Mouse (Mus musculus) layer of hippocampus, adult 18-20 months (tissue): ENCODE results near the gene Ndufaf8. TPM values are rescaled to one million over a fixed set of nuclear protein-coding genes. Genes with fewer than 3 reads are reported as not detected.
A peak's percentile ranks its signal among the peaks of the same experiment; 100 is the strongest.

ENCODE experiments used
- DNase-seq, 2 experiments: peaks; one replicate each; pipeline ENCODE4 v3.0.0; 2022; ENCODE audit warnings: low spot score in 2 of 2
- long read RNA-seq: library from polyadenylated mRNA; stranded (forward); transcript quantifications from one replicate; pipeline ENCODE4 v2.0.0, GENCODE M21; 2021
- total RNA-seq, 2 experiments: library from RNA; stranded (reverse); gene quantifications; 2 replicates each; pipeline ENCODE4 v1.2.3; 2021

Ndufaf8 gene
- total RNA-seq, result 10 to 100 TPM; 38.6 to 39.3 TPM
- long read RNA-seq, transcript Ndufaf8-203 (2 exons, 401 nt), result minor isoform, 8 of 34 reads
- long read RNA-seq, transcript Ndufaf8-201 (3 exons, 781 nt), result major isoform, 21 of 34 reads
- long read RNA-seq, partial matches to known transcripts, result 0 of 34 reads
- long read RNA-seq, other reads (novel, unspliced or antisense), result 5 of 34 reads

DNA sequence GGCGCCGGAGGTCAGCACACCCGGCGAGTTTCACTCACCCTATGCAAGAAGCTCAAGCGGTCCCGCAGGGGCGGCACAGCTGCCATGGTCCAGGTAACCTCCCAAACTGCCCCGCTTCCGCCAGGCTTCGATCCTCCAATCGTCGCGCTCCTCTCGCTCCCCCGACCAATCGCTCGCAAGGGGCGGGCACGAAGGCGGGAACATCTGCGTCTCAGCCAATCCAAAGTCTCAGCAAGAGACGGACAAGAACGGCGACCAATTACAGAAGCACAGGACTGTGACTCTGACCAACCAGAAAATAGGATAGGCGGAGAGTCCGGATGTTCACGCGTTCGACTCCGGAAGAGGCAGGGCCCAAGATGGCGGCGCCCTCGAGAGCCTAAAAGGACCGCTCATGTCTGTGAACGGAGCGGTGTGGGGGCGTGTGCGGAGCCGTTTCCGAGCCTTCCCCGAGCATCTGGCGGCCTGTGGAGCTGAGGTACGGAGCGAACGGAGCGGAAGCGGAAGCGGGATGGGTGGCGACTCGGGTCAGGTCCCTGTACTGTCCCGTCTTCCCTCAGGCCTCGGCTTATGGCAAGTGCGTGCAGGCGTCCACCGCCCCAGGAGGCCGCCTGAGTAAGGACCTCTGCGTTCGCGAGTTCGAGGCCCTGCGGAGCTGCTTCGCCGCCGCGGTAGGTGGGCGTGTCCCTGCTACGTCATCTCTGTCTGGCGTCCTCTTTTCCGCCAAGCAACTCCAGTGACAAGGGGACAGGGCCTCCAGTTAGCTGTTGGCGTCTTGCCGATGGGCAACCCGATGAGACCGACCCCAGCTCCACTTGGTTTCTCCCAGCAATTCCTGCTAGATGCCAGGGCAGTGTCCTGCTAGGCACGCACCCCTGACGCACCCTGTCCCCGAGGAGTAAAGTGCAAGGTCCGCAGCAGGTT is at the start of gene Ndufaf8, which contains the start of gene Tepsin:
Gene Ndufaf8 (plus strand): TSS at position 341 of the 924 bp plus-strand sequence.
Gene Tepsin (minus strand): TSS at position 144 of the 924 bp plus-strand sequence.
- DNase-seq, result peak; percentile 100

DNA sequence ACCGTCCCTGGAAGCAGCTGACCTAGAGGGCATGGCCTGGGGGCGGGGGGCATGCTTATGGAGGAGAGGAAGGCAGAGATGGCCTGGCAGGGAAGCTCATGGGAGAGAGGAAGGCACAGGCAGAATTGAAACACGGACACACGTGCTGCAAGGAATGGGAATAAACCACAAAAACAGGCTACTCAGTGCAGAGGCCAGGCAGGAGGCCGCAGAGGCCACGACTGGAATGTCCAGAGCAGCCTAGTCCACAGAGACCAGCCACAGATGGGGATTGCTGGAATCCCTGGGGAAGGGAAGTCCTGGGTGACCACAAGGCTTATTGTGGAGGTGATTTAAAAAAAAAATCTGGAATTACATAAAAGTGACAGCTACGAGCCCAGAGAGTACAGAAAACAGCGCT is 49.7 kb upstream of the Ndufaf8 start:
- no peak for DNase-seq

DNA sequence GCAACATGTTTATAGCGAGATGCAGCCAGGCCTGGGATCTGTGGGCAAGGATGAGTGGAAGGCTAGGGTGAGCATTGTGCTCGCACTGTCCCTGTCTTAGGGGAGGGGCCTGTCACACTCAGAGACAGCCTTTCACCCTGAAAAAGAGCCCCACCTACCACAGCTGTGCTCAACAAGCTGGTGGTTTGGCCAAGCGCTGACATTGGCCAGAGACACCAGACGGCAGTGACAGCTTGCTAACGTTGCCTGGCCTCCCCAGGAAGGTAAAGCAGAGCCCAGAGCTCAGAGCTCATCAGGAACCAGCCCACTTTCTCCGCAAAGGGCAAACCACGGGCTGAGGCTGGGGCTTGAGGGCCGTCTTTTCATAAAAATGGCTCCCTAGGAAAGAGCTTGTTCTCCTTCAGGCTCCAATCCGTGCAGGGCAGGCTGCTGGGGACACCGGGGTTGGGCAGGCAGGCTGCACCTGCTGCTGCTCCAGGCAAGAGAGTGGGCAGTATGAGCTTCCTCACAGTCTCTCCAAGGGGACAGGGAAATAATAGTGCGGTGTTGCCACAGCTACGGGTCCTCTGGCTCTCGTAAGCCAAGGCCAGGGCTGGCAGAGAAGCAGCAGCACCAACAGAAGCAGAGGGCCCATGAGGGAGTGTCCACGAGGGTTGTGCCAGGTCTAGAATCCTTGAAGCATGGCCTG is 47.5 kb upstream of the Ndufaf8 start:
- no peak for DNase-seq

DNA sequence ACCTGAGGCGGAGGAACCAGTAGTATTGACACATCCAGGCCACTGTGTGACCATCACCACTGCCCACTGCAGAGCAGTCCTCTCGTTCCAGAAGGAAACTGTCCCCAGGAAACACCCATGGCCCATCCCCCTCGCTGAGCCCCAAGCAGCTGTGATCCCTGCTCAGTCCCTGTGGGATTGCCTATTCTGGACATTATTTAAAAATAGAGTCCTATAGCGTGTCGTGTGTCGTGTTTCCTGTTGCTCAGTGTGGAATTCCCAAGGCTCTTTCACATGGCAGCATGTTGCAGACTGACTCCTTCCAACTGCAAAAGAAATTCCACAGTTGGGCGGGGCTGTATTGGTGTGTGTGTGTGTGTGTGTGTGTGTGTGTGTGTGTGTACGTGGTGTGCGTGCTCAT is 46.5 kb upstream of the Ndufaf8 start:
- DNase-seq, result no peak

DNA sequence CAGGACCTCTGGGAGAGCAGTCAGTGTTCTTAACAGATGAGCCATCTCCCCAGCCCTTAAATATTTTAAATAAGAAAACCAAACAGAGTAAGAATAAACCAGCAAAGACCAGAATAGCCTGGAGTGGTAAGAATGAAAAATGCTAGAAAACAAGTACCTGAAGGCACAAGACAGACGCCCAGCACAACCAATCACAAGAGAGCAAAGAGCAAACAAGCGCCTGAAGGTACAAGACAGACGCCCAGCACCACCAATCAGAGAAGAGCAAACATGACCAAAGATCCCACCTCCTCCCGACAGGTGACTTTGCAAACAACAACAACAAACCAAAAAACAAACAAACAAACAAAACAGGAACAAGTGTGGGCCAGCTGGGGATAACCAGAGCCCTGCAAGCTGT is 44.9 kb upstream of the Ndufaf8 start:
- DNase-seq, result no peak

DNA sequence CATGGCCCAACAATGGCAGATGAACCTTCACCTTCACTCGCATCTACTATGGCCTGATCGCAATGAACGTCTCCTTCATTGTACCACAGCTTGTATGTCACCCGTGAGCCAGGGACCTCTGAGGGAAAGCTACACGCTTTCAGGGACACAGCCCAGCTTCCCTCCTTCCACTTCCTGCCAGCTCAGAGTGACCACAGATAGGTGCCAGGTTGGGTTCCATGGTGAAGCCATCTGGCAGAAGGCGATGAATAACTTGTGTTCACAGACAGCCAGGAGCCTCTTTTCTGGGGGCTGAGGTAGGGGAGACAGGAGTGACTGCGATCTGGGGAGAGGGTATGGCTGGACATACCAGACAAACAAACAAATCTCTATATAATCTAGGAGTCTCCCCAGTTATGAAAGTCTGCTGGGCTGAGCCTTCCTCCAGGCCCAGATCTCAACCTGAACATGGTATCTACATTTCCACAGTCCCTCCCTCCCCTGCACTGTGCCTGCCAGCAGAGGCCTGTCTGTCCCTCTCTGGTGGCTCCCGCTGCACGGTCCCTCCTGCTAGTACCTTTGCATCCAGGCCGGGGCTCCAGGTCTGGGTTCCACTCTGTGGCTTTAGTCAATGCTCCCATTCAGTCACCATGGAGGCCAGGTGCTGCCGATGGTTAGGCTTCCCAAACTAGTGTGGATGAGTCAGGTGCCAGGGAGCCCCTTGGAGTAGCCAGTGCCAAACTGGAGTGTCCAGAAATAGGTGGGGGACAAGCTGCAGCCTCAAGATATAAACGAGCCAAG is 42.6 kb upstream of the Ndufaf8 start:
- DNase-seq, result no peak

DNA sequence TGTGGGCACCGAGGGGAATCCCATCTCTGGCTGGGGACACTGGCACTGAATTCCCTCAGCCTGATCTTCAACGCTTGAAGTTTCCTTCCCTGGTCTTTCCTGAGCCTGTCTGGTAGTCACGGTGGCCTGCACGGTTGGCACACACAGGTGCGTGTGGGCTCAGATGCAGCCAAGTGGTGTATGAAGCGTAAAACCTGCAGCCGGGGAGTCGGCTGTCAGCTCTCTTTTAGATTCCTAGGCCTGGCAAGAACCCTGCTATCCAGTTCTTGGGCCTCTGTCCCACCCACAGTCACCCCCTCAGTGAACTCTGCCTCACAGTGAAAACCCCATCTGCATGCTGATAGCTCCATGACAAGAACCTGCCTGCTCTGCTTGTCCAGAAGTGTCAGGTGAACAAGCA is 38.1 kb upstream of the Ndufaf8 start:
- no peak for DNase-seq

DNA sequence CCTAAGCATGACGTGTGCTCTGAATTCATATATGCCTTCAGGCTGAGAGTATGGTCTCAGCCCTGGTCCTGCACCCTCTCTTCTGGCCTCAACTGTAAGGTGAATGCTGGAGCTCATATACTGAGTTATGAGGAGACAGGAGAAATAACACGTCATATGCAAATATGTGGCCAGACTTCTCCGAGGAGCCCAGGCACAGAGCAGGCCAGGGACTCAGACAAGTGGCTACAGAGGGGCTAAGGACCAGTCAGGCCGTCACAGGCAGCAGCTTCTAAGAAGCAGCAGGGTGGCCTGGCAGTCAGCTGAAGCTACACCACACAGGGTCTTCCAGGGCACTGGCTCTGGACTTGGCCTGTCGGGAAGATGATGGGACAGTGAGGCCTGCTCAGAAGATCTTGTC is 35.4 kb upstream of the Ndufaf8 start:
- no peak for DNase-seq

DNA sequence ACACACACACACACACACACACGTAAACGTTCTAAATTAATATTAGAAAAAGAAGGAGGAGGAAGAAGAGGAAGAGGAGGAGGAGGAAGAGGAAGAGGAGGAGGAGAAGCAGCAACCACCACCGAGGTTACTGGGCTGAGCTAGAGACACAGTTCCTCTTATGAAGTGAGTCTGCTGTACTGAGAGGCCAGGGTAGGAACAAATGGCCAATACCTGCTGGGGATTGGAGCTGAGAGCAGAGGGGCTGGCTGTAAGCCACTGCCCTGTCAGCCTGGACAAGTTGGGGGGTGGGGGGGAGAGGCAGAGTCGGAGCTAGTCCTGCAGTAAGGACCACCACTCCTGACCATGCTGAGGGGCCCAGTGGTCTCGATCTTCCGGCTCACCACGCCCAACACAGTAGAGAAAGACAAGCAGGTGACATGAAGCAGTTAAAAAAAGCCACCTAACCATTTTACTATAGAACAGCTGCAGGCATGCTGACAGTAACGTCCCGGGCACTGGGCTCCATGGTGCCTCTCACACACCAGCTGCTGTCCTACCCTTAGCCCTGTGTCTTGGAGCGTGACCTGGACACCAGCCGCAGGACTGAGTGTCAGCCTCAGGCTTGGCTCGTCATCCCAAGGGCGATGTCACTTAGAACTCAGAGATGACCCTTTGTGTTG is 34.6 kb upstream of the Ndufaf8 start:
- no peak for DNase-seq

DNA sequence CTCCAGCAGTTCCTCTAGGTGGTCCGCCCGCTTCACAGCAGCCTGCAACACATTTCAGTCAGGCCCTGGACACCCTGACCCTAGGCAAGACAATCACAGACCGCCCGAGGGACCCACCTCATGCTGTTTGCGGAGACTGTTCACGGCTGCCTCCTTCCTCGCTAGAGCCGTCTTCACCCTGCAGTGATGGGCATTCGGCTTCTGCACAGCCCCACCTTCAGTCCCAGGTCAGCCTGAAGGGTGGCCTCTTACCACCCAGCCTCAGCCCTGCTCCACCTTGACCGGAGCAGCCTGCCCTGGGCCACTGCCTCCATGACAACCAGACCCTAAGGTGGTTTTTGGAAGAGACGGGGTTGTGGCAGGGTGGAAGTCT is 34.1 kb upstream of the Ndufaf8 start:
- no peak for DNase-seq

DNA sequence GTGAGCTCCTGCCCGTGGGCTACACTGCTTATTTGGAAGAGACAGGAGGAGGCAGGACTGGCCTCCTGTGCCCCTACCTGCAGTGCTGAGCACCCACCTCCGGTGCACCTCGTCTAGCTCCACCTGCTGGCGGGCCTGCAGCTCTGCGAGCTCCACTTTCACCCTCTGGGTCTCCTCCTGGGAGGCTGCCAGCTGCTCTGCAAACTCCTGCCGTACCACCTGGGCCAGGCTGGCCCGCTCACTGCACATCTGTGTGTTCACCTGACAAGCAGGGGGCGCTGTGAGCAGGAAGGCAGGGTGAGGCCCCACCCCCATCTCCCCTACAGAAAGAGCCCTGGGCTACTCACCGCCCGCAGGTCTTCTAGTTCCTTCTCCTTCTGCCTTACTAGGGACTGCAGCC is 33.4 kb upstream of the Ndufaf8 start:
- peak; percentile 30 to 53 for DNase-seq

DNA sequence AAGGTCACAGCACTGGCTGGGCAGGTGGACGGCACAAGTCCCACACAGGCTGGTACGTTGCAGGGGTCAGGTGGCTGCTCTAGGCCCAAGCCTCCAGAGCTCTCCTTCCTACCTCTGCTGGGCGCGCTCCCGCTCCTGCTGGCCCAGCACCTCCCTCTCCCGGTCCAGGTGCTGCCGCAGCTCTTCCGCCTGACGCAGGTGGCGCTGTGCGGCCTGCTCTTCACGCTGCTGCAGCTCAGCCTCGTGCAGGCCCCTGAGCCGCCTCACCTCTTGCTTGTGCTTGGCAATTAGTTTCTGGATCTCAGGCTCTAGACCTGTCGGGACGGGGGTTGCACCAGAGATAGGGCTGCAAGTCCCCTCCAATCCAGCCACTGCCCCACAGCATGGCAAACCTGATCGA is 30.9 kb upstream of the Ndufaf8 start:
- no peak for DNase-seq

DNA sequence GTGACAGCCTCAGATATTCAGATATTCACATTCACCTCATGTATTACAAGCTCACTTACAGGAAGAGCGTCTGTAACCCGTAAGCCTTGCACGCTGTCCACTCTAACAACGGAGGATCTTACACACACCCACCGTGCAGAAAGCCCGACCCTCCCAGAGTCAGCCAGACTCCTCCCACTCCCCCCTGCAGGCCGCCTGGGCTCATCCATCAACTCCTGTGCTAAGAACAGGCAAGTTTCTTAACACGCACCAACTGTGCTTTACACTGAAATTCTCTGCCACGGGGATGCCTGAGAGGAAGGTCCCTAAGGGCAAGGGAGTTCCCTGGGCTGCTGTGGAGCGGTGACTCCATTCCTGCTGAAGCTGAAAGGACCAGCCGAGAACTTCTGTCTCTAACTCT is 29.5 kb upstream of the Ndufaf8 start:
- no peak for DNase-seq

DNA sequence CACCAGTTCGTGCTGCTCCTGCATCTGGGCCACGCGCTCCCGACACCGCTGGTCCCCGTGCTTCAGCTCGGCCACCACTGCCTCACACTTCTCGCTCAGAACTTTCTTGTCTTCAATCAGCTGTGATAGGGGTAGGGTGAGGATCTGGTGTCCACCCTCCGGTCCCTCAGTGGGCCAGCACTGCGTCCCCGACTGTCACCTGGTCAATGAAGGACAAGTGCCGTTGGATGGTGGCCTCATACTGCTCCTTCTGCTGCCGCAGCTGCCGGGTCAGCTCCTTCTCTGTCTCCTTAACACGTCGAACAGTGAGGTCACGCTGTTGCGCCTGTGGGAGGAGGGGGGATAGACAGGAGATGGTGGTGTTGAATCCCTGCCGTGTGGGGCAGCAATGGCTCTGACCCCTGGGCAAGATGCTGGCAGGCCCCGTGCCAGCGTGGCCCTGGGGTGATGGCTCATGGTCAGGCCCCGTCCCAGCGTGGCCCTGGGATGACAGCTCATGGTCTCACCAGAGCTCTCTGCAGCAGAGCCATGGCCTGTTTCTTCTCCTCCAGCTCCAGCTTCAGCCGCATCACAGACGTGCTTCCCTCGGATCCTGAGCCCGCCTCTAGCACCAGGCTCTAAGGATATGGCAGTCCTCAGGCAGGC is 28.3 kb upstream of the Ndufaf8 start:
- no peak for DNase-seq

DNA sequence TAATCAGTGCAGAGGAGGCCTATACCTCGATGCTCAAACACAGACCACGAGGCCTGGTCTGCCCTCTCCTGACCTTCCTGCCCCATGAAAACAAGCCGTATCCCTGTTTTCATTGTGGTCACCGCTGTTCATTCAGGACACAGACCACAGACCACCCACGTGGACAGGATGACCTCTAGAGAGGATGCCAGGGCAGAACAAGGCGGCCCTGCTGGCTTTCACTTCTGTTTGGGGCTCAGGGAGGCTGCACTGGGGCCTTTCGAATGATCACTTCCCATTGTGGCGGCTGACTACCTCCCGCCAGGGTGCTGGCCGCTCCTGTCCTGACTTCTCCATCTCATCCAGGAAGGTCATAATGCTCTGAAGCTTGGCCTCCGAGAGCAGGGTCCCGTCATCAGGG is 27.7 kb upstream of the Ndufaf8 start:
- DNase-seq, result no peak

DNA sequence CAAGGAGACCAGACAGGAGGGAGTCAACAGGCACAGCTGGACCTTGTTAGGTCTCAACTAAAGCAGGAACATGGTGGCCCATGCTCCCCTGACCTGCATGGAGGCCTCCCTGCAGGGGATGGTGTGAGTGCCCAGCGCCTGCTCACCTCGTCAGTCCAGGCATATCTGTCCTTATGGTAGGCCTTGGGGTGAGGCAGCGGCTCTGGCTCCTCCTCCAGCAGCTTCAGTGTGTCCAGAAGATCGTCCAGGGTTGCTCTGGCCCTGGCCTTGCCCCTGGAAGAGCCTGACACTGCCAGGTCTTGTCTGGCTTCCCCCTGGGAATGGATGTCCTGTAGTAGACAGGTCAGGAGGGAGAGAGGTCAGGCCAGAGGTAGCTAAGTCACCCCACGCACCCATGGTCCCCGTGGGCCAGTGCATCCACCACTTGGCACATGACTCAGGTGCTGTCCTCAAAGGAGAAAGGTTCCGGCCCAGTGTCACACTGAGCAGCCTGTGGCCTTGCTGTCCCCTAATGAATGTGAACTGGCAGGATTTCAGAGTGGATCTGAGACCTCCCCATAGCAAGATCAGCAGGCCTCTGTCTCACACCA is 26.9 kb upstream of the Ndufaf8 start:
- no peak for DNase-seq

DNA sequence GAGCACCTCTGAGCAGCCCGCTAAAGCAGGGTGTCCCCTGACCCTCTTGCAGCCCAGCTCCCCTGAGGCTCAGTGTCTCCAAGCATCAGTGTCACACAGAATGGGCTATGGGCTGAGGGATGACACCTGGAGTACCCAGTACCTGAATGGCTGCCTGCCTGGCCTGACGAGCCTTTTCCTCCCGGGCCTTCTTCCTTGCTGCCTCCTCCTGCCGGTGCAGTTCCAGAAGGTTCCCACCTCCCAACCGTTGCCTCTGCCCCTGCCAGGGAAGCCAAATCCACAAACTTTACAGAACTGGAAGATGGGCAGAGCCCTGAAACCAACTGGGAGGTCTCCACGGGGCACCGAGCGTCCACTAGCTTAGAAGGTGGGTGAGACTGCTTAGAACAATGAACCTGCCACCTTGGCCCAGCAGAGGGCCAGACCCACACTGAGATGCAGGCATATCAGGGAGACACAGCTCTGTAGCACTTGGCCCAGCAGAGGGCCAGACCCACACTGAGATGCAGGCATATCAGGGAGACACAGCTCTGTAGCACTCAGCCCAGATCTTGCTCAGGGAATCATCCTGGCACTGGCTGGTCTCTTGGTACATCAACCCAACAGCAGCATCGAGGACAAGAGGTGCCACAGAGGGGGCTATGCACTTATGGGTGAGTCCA is 25.6 kb upstream of the Ndufaf8 start:
- no peak for DNase-seq

DNA sequence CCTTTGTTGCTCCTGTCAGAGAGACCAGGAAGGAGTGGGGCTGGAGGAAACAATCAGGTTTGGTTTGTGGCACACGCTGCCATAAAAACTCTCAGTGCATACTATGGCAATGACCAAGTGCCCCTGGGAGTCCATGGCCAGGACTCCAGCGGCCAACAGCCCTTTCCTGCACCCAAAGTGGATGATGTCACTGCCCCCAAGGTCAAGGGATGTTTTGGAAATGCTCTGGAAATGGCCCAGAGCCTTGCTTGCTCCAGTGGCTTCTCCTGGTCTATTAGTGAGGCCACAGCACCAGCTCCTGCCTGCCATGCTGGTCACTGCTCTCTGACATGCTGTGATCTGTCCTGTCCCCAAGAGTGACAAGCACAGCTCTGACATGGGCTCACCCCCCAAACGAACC is 22.5 kb upstream of the Ndufaf8 start:
- DNase-seq, result no peak

DNA sequence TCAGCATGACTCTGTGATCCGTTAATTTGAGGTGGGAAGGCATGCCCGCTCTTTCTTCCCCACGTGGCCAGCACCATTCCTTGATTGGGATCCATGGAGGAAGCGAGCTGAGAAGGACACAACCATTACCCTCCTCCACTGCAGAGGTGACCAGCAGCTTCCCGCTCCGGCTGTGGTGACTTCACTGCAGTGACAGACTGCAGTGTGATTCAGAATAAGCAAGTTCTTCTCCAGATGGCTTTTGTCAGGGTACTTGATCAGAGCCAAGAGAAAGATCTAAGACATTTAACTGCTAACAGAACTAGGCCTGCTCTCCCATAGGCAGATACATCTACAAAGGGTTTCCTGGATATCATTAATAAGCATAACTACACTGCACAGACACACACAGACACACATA is 18.4 kb upstream of the Ndufaf8 start:
- no peak for DNase-seq
